Mouse (Mus musculus): ENCODE data around the gene S100a5. TPM values are rescaled to one million over a fixed set of nuclear protein-coding genes. Genes with fewer than 3 reads are reported as not detected.

The S100a5 gene
- polyA plus RNA-seq, 1 experiment from 2014 or later, result not detected

GRCm38 (mm10) chr3:90605049-90605448, 3.3 kb upstream of the S100a5 start:
- Histone ChIP-seq H3K27me3 (replicated peaks; ENCODE audit: control insufficient read depth, insufficient read depth, low read length) (no peaks in the 10 kb centered on the region), H3K4me2 (ENCODE audit: low read length) (no peak overlapping the region), H3K4me1 (ENCODE audit: control insufficient read depth, insufficient read depth, low read depth, low read length) (no peaks in the 10 kb centered on the region; the same call in 1 of the 2 replicates), H3K9ac (ENCODE audit: low read depth, low read length) (no peak overlapping the region), H3K27ac (ENCODE audit: low read depth, low read length) (no peak overlapping the region), H3K4me3 (ENCODE audit: low read length) (no peak overlapping the region), H3K36me3 (ENCODE audit: control insufficient read depth, insufficient read depth, low read length) (no peaks in the 10 kb centered on the region), H3K9me3 (ENCODE audit: control insufficient read depth, low read length) (no peaks in the 10 kb centered on the region)
- ATAC-seq, result no peak
- WGBS, result 84% methylated on average over 3 of the region's 3 CpGs

GRCm38 (mm10) chr3:90605736-90606135, 2.6 kb upstream of the S100a5 start:
- WGBS, result 91% methylated on average over 2 of the region's 2 CpGs
- H3K4me2 ChIP-seq (ENCODE audit: low read length), result no peak overlapping the region
- H3K27me3 ChIP-seq (replicated peaks; ENCODE audit: control insufficient read depth, insufficient read depth, low read length), result no peaks in the 10 kb centered on the region
- H3K9ac ChIP-seq (ENCODE audit: low read depth, low read length), result no peak overlapping the region
- H3K9me3 ChIP-seq (ENCODE audit: control insufficient read depth, low read length), result no peaks in the 10 kb centered on the region
- no peak for ATAC-seq
- H3K4me1 ChIP-seq (ENCODE audit: control insufficient read depth, insufficient read depth, low read depth, low read length), result no peaks in the 10 kb centered on the region; the same call in 1 of the 2 replicates
- H3K36me3 ChIP-seq (ENCODE audit: control insufficient read depth, insufficient read depth, low read length), result no peaks in the 10 kb centered on the region
- no peak overlapping the region for H3K27ac ChIP-seq (ENCODE audit: low read depth, low read length)
- H3K4me3 ChIP-seq (ENCODE audit: low read length), result no peak overlapping the region

GRCm38 (mm10) chr3:90606185-90606584, 2.1 kb upstream of the S100a5 start:
- Histone ChIP-seq H3K4me3 (ENCODE audit: low read length) (no peak overlapping the region), H3K4me2 (ENCODE audit: low read length) (no peak overlapping the region), H3K4me1 (ENCODE audit: control insufficient read depth, insufficient read depth, low read depth, low read length) (no peaks in the 10 kb centered on the region; the same call in 1 of the 2 replicates), H3K27ac (ENCODE audit: low read depth, low read length) (no peak overlapping the region), H3K36me3 (ENCODE audit: control insufficient read depth, insufficient read depth, low read length) (no peaks in the 10 kb centered on the region), H3K27me3 (replicated peaks; ENCODE audit: control insufficient read depth, insufficient read depth, low read length) (no peaks in the 10 kb centered on the region), H3K9me3 (ENCODE audit: control insufficient read depth, low read length) (no peaks in the 10 kb centered on the region), H3K9ac (ENCODE audit: low read depth, low read length) (no peak overlapping the region)
- ATAC-seq, result no peak
- 92% methylated on average over 6 of the region's 6 CpGs for WGBS

DNA sequence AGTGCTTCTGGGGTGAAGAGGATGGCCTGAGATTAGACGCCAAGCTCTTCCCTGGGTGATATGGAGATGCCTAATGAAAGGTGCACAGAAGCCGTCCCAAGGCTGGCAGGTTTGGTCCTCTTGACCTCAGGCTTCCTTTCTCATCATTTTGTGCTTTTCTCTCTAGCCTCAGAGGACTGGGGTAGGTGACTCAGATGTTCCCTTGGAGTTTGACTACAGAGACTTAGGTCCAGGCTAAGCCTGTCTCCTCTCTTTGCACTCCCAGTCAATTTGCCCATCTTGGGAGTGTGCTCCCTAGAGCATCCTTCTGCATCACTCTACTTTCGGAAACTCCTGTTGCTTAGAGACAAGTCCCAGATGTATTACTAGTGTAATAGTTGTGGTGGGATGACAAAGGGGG, 962 bp upstream of the S100a5 start:
- WGBS, result 80% methylated on average over 3 of the region's 3 CpGs
- H3K9ac ChIP-seq (ENCODE audit: low read depth, low read length), result no peak overlapping the region
- no peaks in the 10 kb centered on the region for H3K27me3 ChIP-seq (replicated peaks; ENCODE audit: control insufficient read depth, insufficient read depth, low read length)
- no peak overlapping the region for H3K4me2 ChIP-seq (ENCODE audit: low read length)
- no peaks in the 10 kb centered on the region for H3K36me3 ChIP-seq (ENCODE audit: control insufficient read depth, insufficient read depth, low read length)
- no peak for ATAC-seq
- H3K4me1 ChIP-seq (ENCODE audit: control insufficient read depth, insufficient read depth, low read depth, low read length), result no peaks in the 10 kb centered on the region; the same call in 1 of the 2 replicates
- H3K4me3 ChIP-seq (ENCODE audit: low read length), result no peak overlapping the region
- H3K27ac ChIP-seq (ENCODE audit: low read depth, low read length), result no peak overlapping the region
- no peaks in the 10 kb centered on the region for H3K9me3 ChIP-seq (ENCODE audit: control insufficient read depth, low read length)

- no peak for ATAC-seq
- H3K4me3 ChIP-seq (ENCODE audit: low read length), result no peak overlapping the region
Measured at GRCm38 (mm10) chr3:90609102-90609501, 779 bp downstream of the S100a5 start.

DNA sequence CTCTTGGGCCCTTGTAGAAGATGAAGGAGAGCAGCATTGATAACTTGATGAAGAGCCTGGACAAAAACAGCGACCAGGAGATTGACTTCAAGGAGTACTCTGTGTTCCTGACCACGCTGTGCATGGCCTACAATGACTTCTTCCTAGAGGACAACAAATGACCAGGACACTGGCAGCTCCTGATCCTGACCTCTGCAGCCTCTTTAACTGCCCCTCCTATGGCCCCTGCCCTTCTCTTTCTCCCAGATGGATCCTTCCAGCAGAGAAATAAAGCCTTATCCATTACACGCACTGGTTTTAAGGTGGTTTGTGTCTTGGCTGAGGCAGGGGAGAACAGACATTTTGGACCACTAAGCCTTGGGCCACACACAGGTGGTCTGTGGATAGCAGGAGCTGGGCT, 3.2 kb downstream of the S100a5 start:
- 95% methylated on average over 3 of the region's 3 CpGs for WGBS
- H3K4me3 ChIP-seq (ENCODE audit: low read length), result no peak overlapping the region

More at GRCm38 (mm10) chr3:90609102-90609501, 779 bp downstream of the S100a5 start:
- Histone ChIP-seq H3K27ac (ENCODE audit: low read depth, low read length) (no peak overlapping the region), H3K36me3 (ENCODE audit: control insufficient read depth, insufficient read depth, low read length) (no peaks in the 10 kb centered on the region), H3K4me2 (ENCODE audit: low read length) (no peak overlapping the region), H3K27me3 (replicated peaks; ENCODE audit: control insufficient read depth, insufficient read depth, low read length) (peaks cover 3% of the 10 kb centered on the region), H3K4me1 (ENCODE audit: control insufficient read depth, insufficient read depth, low read depth, low read length) (peaks cover 5% of the 10 kb centered on the region), H3K9me3 (ENCODE audit: control insufficient read depth, low read length) (no peaks in the 10 kb centered on the region), H3K9ac (ENCODE audit: low read depth, low read length) (no peak overlapping the region)

GRCm38 (mm10) chr3:90612061-90612460, 3.7 kb downstream of the S100a5 start:
- ATAC-seq, result no peak
- Histone ChIP-seq H3K27ac (ENCODE audit: low read depth, low read length) (no peak overlapping the region), H3K9me3 (ENCODE audit: control insufficient read depth, low read length) (no peaks in the 10 kb centered on the region), H3K4me2 (ENCODE audit: low read length) (no peak overlapping the region), H3K9ac (ENCODE audit: low read depth, low read length) (no peak overlapping the region), H3K4me3 (ENCODE audit: low read length) (no peak overlapping the region), H3K36me3 (ENCODE audit: control insufficient read depth, insufficient read depth, low read length) (no peaks in the 10 kb centered on the region), H3K4me1 (ENCODE audit: control insufficient read depth, insufficient read depth, low read depth, low read length) (peaks cover 5% of the 10 kb centered on the region; the same call in 1 of the 2 replicates), H3K27me3 (replicated peaks; ENCODE audit: control insufficient read depth, insufficient read depth, low read length) (peaks cover 3% of the 10 kb centered on the region)
- 72% methylated on average over 4 of the region's 4 CpGs for WGBS

More for the DNA sequence above, 3.2 kb downstream of the S100a5 start:
- Histone ChIP-seq H3K9me3 (ENCODE audit: control insufficient read depth, low read length) (no peaks in the 10 kb centered on the region), H3K4me2 (ENCODE audit: low read length) (no peak overlapping the region), H3K27me3 (replicated peaks; ENCODE audit: control insufficient read depth, insufficient read depth, low read length) (peaks cover 3% of the 10 kb centered on the region), H3K4me1 (ENCODE audit: control insufficient read depth, insufficient read depth, low read depth, low read length) (peaks cover 5% of the 10 kb centered on the region; the same call in 1 of the 2 replicates), H3K27ac (ENCODE audit: low read depth, low read length) (no peak overlapping the region), H3K9ac (ENCODE audit: low read depth, low read length) (no peak overlapping the region), H3K36me3 (ENCODE audit: control insufficient read depth, insufficient read depth, low read length) (no peaks in the 10 kb centered on the region)
- ATAC-seq, result no peak

GRCm38 (mm10) chr3:90612728-90613291, 4.5 kb downstream of the S100a5 start, which contains the start of gene S100a6:
S100a6 (plus strand) TSS chr3:90612882.
- H3K27ac ChIP-seq (ENCODE audit: low read depth, low read length), result no peak within 1 kb of the TSS
- WGBS, result under 1% methylated on average over 23 of the region's 23 CpGs

DNA sequence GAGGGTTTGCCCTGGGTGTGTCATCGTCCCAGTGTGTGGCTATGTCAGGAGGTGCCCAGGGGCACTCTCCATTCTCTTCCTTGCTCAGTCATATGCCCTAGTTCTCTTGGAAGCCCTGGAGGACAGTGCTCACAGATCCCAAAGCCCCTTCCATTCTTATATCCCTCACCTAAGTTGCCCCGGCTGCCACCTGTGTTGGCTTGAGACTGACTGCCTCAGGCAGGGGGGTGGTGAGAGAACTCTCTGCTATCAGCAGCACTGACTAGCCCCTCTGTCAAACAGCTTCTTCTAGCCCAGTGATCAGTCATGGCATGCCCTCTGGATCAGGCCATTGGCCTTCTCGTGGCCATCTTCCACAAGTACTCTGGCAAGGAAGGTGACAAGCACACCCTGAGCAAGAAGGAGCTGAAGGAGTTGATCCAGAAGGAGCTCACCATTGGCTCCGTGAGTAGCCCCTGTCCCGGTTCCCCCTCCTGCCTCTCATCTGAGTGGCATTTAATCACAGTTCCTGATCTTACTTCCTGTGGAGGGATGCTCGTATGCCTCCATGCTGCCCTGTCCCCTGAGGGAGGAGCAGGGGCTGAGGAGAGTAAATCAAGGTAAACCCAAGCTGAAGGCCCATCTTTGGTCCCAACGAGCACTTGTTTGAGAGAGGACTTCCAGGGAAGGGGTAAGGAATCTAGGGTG, 5.3 kb downstream of the S100a5 start:
- H3K4me1 ChIP-seq (ENCODE audit: control insufficient read depth, insufficient read depth, low read depth, low read length), result peaks cover 5% of the 10 kb centered on the region; the same call in 1 of the 2 replicates
- H3K9ac ChIP-seq (ENCODE audit: low read depth, low read length), result no peak overlapping the region
- ATAC-seq, result no peak
- WGBS, result 77% methylated on average over 7 of the region's 7 CpGs
- no peaks in the 10 kb centered on the region for H3K36me3 ChIP-seq (ENCODE audit: control insufficient read depth, insufficient read depth, low read length)
- H3K27me3 ChIP-seq (replicated peaks; ENCODE audit: control insufficient read depth, insufficient read depth, low read length), result peaks cover 3% of the 10 kb centered on the region
- H3K4me2 ChIP-seq (ENCODE audit: low read length), result peak overlapping the region; percentile 71
- H3K9me3 ChIP-seq (ENCODE audit: control insufficient read depth, low read length), result no peaks in the 10 kb centered on the region
- H3K27ac ChIP-seq (ENCODE audit: low read depth, low read length), result no peak overlapping the region
- H3K4me3 ChIP-seq (ENCODE audit: low read length), result peak overlapping the region; percentile 35

More at GRCm38 (mm10) chr3:90612728-90613291, 4.5 kb downstream of the S100a5 start, which contains the start of gene S100a6:
- ATAC-seq, result peak; percentile 86
- H3K4me2 ChIP-seq (ENCODE audit: low read length), result peak within 1 kb of the TSS; percentile 71
- no peaks in the 10 kb centered on the region for H3K9me3 ChIP-seq (ENCODE audit: control insufficient read depth, low read length)
- peaks cover 5% of the 10 kb centered on the region; the same call in 1 of the 2 replicates for H3K4me1 ChIP-seq (ENCODE audit: control insufficient read depth, insufficient read depth, low read depth, low read length)
- no peaks in the 10 kb centered on the region for H3K36me3 ChIP-seq (ENCODE audit: control insufficient read depth, insufficient read depth, low read length)
- peak within 1 kb of the TSS; percentile 51 for H3K9ac ChIP-seq (ENCODE audit: low read depth, low read length)
- peaks cover 3% of the 10 kb centered on the region for H3K27me3 ChIP-seq (replicated peaks; ENCODE audit: control insufficient read depth, insufficient read depth, low read length)
- H3K4me3 ChIP-seq (ENCODE audit: low read length), result peak within 1 kb of the TSS; percentile 35

All from hindbrain, embryonic 16.5 days (tissue).